Mouse (Mus musculus): ENCODE results near the gene Tnfsf18.

The Tnfsf18 gene

GRCm38 (mm10) chr1:161494343-161494742, at the start of gene Tnfsf18:
TSS of gene Tnfsf18 (plus strand) at chr1:161494655.
- DNase-seq, result peak; percentile 91

- DNase-seq, result peak; percentile 47
These were observed 49.6 kb upstream of the Tnfsf18 start for GRCm38 (mm10) chr1:161444858-161445257.

- no peak for DNase-seq
These were observed 42.7 kb upstream of the Tnfsf18 start for GRCm38 (mm10) chr1:161451683-161452245.

- DNase-seq, result no peak
These were observed 42.2 kb upstream of the Tnfsf18 start for GRCm38 (mm10) chr1:161452250-161452649.

GRCm38 (mm10) chr1:161463388-161464085, 30.9 kb upstream of the Tnfsf18 start:
- peak; percentile 41 for DNase-seq

- peak; percentile 10 for DNase-seq
These were observed 17.2 kb upstream of the Tnfsf18 start for GRCm38 (mm10) chr1:161477221-161477620.

- no peak for DNase-seq
These were observed 14.6 kb upstream of the Tnfsf18 start for GRCm38 (mm10) chr1:161479854-161480253.

GRCm38 (mm10) chr1:161482211-161482610, 12.2 kb upstream of the Tnfsf18 start:
- DNase-seq, result no peak

- no peak for DNase-seq
These were observed 7.4 kb upstream of the Tnfsf18 start for GRCm38 (mm10) chr1:161487069-161487468.

GRCm38 (mm10) chr1:161491766-161492165, 2.7 kb upstream of the Tnfsf18 start:
- DNase-seq, result no peak

GRCm38 (mm10) chr1:161496866-161497645, 2.6 kb downstream of the Tnfsf18 start:
- DNase-seq, result no peak

GRCm38 (mm10) chr1:161500114-161500810, 5.8 kb downstream of the Tnfsf18 start:
- DNase-seq, result no peak

GRCm38 (mm10) chr1:161500811-161501146, 6.3 kb downstream of the Tnfsf18 start:
- no peak for DNase-seq

GRCm38 (mm10) chr1:161506317-161506716, 11.9 kb downstream of the Tnfsf18 start:
- no peak for DNase-seq

GRCm38 (mm10) chr1:161507623-161508047, 13.2 kb downstream of the Tnfsf18 start:
- peak; percentile 76 for DNase-seq

GRCm38 (mm10) chr1:161517355-161517754, 22.9 kb downstream of the Tnfsf18 start:
- no peak for DNase-seq

- DNase-seq, result no peak
These were observed 25.8 kb downstream of the Tnfsf18 start for GRCm38 (mm10) chr1:161520223-161520622.

GRCm38 (mm10) chr1:161528173-161528572, 33.7 kb downstream of the Tnfsf18 start:
- DNase-seq, result no peak

GRCm38 (mm10) chr1:161550596-161551095, 56.2 kb downstream of the Tnfsf18 start:
- DNase-seq, result no peak

- DNase-seq, result no peak
These were observed 57.6 kb downstream of the Tnfsf18 start for GRCm38 (mm10) chr1:161552098-161552497.

Measured in kidney, postnatal 14 days (tissue).